In the genomic region with DNA sequence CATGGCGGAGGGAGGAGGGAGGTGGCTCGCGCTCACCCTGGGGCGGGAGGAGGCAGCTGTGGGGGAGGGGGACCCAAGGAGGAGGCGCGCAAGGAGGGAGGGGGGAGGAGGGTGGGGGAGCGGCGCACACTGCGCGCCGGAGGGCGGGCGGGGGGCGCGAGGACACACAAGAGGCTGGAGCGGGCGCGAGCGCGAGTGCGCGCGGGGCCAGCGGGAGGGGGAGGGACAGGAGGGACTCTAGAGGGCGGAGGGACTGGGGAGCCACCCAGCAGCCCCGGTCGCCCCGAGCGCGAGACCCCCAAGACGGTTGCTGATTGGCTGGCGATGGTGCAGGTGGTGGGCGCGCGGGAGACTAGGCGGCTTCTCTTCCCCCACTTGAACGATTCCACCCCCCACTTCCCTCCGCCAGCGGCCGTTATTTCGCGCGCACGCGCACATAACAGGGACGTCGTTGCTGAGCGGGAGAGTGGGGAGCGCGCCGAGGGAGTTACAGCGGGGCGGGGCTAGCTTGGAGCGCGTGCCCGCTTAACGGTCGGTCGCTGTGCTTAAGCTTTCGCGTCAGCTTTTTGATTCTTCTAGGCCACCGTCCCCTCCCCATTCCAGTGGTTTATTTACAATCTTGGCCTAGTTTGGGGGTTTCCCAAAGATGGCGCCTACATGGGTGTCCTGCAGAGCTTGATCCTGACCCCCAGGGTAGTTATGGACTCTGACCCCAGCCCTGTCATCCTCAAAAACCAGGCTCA, we compare ENCODE assay signal across 1 mouse cellular context.
TF ChIP-seq lines count a peak whose summit lies in the region.

A gene (minus strand): TSS at position 54 of the 743 bp plus-strand sequence.

TF ChIP-seq in MEL, 35 proteins besides CTCF, POLR2A, EP300 and RAD21 (continued from another document):
- TF ChIP-seq TBP (IDR thresholded peaks at IDR 0.05; ENCODE audit: low read depth, low read length) (peak; percentile 78), SMC3 (IDR thresholded peaks at IDR 0.05; ENCODE audit: low read depth, low read length) (peak; percentile 19; the same call in 1 of the 2 replicates), GABPA (IDR thresholded peaks at IDR 0.05; ENCODE audit: low read depth, low read length) (no peak), MAX (IDR thresholded peaks at IDR 0.05; ENCODE audit: low read length) (peak; percentile 73; the same call in 1 of the 2 replicates), POLR2AphosphoS5 (IDR thresholded peaks at IDR 0.05; ENCODE audit: borderline replicate concordance, low read depth, low read length) (no peak; the same call in 1 of the 2 replicates), ZKSCAN1 (IDR thresholded peaks at IDR 0.05; ENCODE audit: low read depth, low read length) (no peak), ETS1 (IDR thresholded peaks at IDR 0.05; ENCODE audit: low read depth, low read length) (peak; percentile 79), GATA1 (IDR thresholded peaks at IDR 0.05; ENCODE audit: low read depth, low read length) (no peak), KAT2A (conservative IDR thresholded peaks at IDR 0.05; ENCODE audit: low read depth, low read length) (no peak; the same call in 1 of the 2 replicates), SIN3A (IDR thresholded peaks at IDR 0.05; ENCODE audit: low read length) (peak; percentile 90), NELFE (IDR thresholded peaks at IDR 0.05; ENCODE audit: low read depth, low read length) (peak; percentile 23), ZNF384 (IDR thresholded peaks at IDR 0.05; ENCODE audit: low read depth, low read length) (no peak), MAZ (IDR thresholded peaks at IDR 0.05; ENCODE audit: low read depth, low read length) (peak; percentile 100), ZC3H11A (IDR thresholded peaks at IDR 0.05; ENCODE audit: low read depth, low read length) (no peak)
